Mouse (Mus musculus) kidney, adult 11 months (tissue): ENCODE measurements around the gene Slc35e3.

Experiments
- DNase-seq: peaks from one replicate; pipeline ENCODE4 v3.0.0; 2022

The Slc35e3 gene

DNA sequence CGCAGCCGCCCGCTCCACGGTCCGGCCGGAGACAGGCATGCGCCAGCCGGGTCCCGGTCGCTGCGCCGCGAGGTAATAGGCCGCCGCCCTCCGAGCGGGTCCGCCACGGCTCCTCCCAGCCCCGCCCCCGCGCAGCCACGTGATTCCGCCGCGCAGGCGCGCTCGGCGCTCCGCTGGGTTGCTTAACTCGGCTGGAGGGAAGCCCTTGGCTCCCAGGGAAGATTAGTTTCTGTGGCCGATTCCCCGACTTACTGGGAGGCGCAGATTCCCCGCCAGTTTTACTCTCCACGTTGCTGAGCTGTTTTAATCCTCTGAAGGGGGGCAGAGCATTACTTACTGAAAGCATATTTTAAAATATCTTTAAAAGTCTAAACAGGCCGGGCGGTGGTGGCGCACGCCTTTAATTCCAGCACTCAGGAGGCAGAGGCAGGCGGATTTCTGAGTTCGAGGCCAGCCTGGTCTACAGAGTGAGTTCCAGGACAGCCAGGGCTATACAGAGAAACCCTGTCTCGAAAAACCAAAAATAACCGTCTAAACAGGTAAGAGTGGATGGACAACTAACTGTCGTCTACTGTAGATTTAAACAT, at the start of gene Slc35e3:
TSS of gene Slc35e3 (minus strand) at position 69 of the 587 bp plus-strand sequence.
- DNase-seq: peak; percentile 92

DNA sequence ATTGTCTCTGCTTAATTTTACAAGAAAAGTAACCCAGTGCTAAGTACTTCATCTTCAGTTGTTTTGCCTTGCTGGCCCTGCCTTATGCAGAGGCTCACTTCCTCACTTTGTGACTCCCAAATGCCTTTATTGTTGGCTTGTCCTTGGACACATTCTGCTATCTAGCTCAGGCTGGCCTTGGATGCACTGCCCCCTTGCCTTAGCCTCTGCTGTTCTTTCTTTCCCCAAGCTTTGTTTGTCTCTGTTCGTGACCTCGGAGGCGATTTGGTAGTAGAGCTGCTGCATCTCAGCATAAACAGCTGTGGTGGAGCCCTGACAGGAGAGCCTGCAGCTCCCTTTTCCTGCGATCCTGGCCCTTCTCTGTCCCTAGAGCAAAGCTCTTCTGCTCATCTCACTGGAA, 49.0 kb upstream of the Slc35e3 start:
- DNase-seq: no peak

DNA sequence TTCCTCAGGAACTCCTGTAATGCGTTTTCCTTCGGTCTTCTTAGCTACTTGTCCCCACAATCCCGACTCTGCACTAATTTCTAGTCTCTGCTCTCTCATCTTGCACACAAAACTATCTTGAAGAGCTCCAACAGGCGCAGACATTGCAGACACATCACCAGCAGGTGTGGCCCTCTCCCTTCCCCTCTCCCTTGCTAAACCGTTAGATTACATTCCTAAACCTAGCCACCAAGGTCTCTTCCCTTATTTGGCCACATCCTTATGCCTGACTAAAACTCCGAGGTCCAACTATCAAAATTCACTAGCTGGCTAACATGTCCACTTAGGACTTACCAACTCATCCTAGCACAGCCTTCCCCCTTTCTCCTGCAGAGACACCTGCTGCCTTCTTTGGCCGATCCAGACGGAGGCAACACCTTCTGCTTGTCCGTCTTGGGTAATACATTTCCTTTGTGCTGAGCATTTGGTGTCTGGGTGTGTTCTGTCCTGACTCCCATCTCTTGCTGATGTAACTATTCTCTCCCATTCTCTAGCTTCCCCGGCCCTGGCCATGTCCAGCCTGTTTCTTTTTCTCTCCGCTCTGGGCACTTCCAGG, 47.4 kb upstream of the Slc35e3 start:
- no peak for DNase-seq

DNA sequence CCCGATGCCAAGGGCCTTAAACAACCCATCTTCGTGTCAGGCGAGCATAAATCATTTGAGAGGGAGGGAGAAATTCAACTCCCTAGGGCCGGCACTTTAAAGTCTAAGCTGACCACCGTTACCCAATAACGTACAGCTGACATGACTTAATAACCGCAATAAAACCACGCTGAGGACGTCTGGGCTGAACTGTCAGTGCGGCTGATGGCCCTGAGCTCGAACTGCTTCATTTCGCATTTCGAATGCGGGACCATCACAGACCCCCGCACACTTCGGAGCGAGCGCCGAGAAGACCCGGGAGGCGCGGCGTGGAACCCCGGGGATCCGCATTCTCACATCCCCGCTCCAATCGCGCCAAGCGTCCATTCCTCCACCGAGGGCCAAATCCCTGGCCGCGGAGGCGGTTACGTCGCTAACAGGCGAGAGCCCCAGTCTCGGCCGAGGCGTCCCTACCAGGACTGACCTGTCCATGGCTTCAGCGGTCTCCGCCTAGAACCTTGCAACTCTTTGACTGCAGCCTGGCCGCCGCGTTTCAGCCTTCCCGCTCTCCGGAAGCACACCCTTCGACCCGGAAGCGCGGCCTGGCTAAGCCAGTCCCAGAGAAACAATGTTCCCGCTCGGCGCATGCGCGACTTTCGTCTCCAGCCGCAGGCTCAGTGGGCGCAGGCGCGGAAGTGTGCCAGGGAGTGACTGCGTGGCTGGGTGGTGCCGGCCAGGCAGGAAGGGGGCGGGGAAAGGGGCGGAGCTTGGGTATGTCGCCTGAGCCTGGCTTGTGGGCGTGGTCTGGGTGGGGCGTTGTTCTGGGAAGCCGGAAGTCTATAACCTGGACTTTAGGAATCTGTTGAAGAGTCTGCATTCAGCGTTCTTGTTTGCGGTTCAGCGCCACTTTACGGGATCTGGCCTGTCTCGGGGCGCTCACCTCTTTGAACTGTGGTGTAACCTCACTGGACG, 46.3 kb upstream of the Slc35e3 start, which contains the start of gene Nup107:
TSS of gene Nup107 (minus strand) at position 565 of the 951 bp plus-strand sequence.
- peak; percentile 100 for DNase-seq

DNA sequence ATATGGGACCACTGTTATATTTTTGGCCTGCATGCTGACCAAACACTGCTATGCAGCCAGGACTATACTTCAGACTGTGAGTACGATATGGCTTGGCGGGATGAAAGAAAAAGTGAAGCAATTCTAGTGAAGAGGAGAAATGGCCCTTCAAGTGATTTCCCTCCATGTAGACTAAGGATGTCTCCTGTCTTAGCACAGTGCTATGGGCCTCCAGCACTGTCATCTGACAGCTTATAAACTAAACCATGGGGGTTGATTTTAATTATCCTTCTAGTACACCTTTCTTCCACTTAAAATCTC, 45.0 kb upstream of the Slc35e3 start:
- DNase-seq: no peak

DNA sequence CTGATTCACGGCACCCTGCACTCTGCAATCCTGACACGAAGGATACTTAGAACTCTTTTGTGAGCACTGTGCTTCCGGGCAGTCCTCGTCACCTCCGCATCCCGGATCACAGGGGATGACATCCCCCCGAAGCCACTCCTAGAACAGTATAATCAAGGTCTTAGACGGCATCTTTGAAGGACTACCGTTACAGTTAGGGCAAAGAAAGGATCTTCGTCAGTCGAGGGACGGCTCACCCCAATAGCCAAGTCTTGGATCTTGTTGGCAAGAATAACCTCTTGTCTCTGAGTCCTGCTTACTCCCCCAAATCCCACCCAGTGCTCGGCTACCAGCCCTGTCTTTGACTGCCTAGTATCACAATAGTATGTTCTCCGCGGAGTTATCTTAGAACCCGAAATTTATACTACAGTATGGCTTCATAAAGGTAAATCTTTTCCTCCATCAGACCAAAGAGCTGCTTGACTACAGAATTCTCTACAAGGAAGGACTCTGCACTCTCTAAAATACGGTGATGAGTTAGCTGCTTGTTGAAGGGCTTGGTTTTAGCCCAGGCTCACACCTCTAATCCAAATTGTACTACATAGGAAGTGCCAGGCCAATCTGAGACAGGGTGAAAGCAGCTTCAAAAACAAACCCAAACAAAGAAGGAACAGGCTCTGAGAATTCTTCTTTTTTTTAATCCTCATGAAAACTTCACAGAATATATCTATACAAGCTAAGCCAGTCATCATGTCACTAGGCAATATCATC, 44.4 kb upstream of the Slc35e3 start:
- no peak for DNase-seq

DNA sequence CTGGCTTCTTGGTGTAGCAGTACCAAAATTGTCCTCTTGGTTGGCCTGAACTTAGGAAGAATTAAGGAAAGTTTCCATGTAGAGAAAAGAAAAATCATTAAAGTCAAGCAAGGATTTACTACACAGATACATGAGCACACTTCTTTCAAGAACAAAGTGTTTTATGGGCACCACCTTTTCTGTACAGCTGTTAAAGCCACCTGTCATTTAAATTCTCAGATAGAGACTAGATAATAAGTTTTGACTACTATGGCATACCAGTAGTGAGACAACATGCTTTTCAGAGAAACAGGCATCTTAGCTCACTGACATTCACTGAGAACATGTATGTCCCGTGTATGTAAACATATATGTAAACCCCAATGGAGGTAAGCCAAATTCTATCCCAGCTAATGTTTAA, 43.8 kb upstream of the Slc35e3 start:
- no peak for DNase-seq

DNA sequence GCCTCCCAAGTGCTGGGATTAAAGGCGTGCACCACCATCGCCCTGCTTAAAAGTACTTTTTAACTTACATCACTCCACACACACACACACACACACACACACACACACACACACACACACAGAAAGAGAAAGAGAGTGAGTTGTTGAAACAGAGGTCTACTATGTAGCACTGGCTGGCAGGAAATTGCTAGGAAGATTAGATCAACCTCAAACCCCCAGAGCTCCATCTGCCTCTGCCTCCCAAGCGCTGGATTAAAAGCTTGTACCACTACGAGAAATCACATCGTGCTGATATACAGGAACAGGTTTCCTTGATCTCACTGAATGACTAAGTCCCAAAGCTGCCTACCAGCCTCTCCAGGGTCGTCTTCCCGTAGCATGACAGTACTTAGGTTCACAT, 38.5 kb upstream of the Slc35e3 start:
- no peak for DNase-seq

DNA sequence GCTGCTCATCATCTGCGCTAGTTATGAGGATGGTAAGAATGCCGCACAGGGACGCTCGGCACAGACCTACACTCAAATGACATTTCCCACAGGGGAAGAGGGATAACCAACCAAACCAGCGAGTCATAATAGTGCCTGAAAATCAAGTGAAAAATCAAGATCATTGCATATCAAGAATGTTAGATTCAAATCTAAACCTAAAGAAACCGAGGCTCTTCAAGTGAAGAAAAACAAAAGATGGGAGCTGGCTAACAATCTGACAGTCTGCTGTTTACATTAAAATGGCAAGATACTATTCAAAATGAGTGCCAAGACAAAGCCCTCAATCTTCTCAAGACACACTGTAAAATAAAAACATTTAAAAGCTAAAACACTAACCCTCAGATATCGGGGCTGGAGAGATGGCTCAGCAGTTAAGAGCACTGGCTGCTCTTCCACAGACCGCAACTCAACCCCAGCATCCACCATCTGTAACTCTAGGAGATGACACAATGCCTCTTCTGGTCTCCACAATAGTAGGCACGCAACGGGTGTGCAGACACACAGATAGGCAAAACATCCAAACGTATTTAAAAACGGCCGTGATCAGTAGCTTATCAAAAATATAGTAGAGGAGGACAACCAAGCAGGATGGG, 37.7 kb upstream of the Slc35e3 start:
- no peak for DNase-seq

DNA sequence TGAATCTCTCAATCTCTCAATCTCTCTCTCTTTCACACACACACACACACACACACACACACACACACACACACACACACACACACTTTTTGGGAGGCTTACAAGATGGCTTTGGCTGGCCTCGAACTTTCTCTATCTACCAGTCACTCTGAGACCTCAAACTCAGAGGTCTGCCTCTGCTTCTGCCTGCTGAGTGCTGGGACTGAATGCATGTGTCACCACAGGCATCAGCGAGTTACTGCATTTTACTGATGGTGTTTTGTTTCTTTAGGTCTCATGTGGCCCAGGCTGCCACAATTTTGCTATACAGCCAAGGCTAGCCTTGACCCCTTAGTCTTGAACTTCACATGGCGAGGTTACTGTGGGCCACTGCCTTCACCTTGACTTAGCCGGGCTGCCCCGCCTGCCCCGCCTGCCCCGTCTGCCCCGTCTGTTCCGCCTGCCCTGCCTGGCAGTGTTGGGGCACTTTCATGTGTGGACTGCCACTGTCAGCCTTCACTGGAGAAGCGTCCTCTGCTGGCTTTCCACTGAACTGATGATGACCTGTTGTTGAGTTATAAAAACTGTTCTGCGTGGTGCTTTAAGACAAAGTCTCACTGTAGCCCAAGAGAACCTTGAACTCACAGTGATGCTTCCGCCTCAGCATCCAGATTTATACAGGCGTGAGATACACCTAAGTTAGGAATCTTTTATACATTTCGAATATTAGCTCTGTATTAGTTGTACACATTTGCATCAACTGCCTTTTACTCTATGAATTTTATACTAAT, 36.5 kb upstream of the Slc35e3 start:
- no peak for DNase-seq

DNA sequence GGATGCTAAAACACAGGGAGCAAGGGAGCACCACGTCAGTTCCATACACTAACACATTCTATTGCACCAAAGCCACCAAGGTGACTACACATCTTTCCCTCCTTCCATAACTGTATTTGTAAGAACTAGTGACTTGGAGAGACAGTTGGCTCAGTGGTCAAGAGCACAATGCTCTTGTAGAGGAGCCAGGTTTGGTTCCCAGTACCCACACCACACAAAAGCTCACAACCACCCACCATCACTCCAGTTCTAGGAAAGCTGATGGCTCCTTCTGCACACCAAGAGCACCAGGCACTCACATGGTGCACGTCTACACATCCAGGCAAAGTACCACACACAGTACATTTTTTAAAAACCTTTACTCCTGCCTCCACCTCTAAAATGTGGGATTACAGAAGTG, 35.9 kb upstream of the Slc35e3 start:
- DNase-seq: no peak

DNA sequence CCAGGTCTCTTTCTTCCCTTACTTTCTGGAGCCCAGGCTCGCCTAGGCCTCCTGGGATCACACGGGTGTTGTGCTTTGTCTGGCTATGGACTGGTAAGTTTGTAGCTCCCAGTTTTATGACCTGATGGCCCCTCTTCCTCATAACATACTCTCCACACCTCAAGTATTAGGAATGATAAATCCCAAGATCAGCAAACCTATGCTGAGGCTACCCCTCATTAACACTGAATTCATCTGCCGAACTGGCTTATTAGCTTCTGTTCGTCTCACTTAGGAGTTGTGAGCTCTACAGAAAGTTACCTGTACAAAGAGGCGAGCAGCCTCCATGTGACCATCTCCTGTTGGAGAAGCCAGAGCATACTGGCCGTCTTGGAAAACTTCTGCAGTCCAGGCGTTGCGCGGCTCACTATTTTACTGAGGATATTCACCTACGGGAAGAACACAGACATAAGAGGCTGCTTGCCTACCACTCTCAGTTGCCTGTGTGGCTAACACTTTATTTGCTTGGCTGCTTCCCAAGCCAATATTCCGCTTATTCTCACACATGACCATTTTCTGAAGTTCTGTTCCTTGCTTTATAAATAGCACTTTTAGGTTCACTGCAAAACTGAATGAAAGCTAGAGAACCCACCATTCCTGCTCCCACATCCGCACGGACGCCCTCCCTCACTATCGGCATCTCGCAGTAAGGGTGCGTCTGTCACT, 35.0 kb upstream of the Slc35e3 start:
- no peak for DNase-seq

DNA sequence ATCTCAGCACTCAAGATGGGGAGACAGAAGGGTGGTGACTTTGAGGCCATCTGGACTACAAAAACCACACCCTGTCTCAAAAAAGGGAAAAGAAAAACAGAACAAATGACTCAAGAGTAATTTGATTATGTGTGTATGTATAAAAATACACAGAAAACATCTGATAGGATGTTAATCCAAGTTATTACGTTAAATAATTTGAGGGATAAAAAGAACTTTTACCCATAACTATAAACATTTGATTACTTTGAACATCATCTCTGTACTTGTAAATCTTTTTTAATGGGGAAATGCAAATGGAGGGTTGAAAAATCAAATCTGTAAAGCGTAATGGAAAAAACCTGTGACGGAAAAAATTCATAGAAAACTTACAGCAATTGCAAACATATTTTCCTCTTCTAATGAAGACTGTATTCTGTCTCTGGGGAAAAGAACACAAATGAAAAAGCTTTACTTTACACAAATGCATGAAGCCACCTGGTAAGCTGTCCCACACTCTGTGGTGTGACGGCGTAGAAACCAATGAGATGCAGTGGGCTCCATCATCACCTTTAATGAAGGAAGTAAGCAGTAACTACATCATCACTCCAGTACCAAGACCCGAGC, 34.2 kb upstream of the Slc35e3 start:
- DNase-seq: no peak

DNA sequence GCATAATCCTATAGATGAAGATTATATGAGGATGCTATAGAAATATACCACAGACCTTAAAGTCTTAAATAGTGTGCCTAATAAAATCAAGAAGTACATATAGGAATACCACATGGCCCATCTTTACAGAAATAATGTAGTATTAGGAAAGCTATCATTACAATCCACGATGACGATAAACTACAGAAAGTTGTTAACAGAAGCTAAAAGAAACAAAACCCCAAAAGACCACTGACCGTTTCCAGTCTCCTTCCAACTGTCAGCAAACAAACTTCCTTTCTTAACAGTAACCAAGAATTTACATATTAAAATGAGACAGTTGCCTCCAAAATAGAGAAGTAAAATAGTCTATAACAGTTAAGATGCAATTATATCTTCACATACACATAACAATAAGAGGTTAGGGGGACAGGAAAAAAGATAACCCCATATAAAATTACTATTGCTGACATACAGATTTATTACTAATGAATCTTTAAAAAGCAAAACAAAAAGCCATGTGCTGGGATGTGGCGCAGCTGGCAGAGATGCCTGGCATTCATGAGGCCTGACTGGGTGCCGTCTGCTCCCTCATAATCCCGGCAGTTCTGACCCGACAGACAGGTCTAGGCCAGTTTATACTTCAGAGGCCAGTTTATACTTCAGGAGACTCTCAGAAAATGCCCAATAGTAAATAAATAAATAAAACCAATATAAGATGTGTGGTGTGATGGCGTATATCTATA, 33.6 kb upstream of the Slc35e3 start:
- no peak for DNase-seq

DNA sequence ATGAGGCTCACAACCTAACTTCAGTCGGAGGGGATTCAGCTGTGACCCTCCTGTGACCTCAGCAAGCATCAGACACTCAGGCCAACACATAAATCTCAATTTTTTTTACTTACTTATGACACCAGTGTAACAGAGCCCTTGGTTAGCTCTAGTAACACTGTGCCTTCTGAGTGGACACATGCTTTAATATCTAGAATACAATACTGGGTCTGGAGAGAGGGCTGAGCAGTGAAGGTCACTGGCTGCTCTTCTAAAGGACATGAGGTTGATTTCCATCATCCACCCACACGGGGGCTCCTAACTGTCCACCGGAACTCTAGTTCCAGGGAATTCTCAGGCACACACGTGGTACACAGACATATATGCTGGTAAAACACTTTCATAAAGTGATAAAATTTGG, 32.8 kb upstream of the Slc35e3 start:
- DNase-seq: no peak

DNA sequence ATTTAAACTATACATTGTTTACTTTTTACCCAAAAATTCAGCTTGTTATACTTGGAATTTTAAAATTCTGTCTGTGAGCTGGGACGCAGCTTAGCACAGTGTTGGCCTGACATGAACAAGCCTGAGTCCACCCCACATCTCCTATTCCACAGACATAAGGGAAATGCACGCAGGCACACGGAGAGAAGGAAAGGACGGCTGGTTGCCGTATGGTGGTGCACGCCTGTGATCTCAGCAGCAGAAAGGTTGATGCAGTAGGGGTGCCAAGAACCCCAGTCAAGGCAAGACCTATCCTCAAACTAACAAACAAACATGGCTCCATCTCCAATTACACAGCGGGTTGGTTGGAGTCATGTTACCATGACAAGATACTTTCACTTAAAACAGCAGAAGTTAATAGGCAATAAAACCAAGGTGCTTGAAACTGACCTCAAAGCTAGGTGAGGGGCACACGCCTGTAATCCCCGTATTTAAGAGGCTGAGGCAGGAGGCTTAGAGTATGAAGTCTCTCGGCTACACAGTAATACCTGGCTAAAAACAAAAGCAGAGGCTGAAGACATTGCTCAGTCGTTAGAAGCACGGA, 32.3 kb upstream of the Slc35e3 start:
- DNase-seq: no peak

DNA sequence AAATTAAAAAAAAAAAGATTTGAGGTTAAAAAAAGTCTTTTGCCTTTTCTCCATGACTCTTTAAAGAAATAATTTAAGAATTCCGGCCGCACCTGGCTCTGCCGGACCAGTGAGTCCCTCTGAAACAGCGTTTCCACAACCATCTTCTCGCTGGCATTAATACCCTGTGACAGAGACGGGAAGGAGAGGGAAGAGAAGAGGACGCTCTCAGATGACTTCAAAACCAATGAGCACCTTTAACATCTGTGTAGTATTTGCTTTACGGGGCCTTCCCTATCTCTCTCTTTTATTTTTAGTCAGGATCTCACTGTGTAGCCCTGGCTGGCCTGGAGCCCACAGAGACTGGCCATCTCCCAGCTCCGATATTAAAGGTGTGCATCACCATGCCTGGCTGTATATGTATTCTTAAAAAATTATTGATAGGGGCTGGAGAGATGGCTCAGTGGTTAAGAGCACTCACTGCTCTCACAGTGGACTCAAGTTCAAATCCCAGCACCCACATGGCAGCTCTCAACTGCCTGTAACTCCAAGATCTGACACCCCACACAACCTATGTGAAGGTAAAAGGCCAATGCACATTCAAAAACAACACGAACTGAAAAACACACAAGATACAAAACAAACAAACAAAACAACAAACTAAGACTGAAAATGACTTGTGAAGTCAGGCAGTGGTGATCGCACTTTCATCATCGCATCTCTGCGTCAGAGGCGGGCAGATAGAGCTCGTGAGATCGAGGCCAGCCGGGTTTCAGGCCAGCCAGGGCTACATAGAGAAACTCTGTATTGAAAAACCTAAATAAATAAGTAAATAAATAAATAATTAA, 31.5 kb upstream of the Slc35e3 start:
- no peak for DNase-seq

DNA sequence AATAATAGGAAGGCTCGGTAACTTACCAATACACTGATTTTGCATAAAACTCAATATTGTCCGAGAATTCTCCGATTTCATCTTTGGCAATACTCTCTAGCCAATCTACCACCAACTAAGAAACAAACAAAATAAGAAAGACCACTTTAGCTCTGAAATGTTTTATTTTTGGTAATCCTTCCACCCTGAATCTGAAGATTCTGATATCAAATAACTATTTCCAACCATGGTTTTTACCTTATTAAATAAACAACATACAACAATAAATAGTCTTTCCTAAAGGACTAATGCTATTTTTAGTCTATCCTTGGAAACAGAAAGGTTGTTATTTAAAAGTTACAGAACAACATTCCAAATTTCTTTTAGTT, 30.9 kb upstream of the Slc35e3 start:
- DNase-seq: no peak
